ENCODE assay signal across 8 mouse cellular contexts in the genomic region with DNA sequence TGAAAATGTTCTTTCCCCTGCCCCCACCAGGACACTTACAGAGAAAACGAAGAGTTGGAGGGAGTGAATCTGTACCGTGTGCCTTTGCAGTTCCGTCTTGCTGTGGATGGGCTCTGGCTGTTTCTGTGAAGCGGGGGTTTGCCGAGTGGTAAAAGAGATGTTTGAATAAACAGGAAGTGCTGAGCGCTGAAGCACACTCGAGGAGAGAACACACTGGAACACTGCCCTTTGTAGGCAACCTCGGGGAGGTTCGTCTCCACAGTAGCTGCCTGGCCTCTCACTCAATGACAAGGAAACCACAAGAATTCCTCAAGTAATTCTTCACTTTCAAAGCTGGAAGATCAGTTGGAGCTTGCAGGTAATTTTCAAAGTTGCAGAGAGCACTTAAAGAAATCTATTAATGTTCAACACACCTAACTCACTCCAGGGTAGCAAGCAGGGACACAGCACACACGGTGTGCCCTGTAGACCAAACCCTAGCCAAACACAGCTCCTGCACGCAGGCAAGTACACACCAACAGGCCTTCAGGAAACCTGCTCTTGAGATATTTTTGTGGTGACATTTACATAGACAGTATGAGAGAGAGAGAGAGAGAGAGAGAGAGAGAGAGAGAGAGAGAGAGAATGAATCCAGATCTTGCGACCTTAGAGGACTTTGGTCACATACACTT.
A peak's percentile ranks its signal among the peaks of the same experiment; 100 is the strongest.
DNase-seq lines count a peak whose midpoint lies in the region; ATAC-seq and TF ChIP-seq lines count a peak whose summit lies in the region.

No protein-coding gene starts in this region.

- peaks cover 34% of the 10 kb centered on the region; the same call in 1 of the 2 replicates for H3K79me2 ChIP-seq in macrophage (ENCODE audit: inconsistent target)

- H3K4me1 ChIP-seq in G1E (ENCODE audit: insufficient read depth, low read depth, low read length): peaks cover 60% of the 10 kb centered on the region
- H3K4me1 ChIP-seq in embryonic facial prominence, embryonic 13.5 days: peaks cover 33% of the 10 kb centered on the region

- ATAC-seq in G1E (ENCODE audit: extremely low read depth, insufficient number of reproducible peaks, low FRiP score, poor library complexity, severe bottlenecking): peak; percentile 57
- ATAC-seq in embryonic facial prominence, embryonic 13.5 days (ENCODE audit: insufficient number of reproducible peaks, insufficient read depth, low FRiP score, low TSS enrichment, low read depth): no peak

- intact Hi-C loops in heart, postnatal 25 days (cut with DNase I): loop anchor here (5.0 kb wide), 1 partner anchor 426 kb away; the partner anchor contains the start of gene Foxp1

- peak overlapping the region; percentile 70 for H3K4me3 ChIP-seq in G1E (ENCODE audit: low read depth, low read length)
- peak overlapping the region; percentile 34 for H3K4me3 ChIP-seq in embryonic facial prominence, embryonic 13.5 days
- peak overlapping the region; percentile 42 for H3K4me3 ChIP-seq in macrophage (ENCODE audit: inconsistent target)

- peak overlapping the region; percentile 58 for H3K9ac ChIP-seq in embryonic facial prominence, embryonic 13.5 days

- no peaks in the 10 kb centered on the region for H3K27me3 ChIP-seq in G1E (ENCODE audit: insufficient read depth, low read length)
- H3K27me3 ChIP-seq in embryonic facial prominence, embryonic 13.5 days: peaks cover 10% of the 10 kb centered on the region

- H3K27ac ChIP-seq in embryonic facial prominence, embryonic 13.5 days: peak overlapping the region; percentile 40; the same call in 1 of the 2 replicates
- H3K27ac ChIP-seq in macrophage: peak overlapping the region; percentile 39

- 26% methylated on average over 12 of the region's 12 CpGs for WGBS in embryonic facial prominence, embryonic 13.5 days
- WGBS in macrophage (ENCODE audit: missing documents): 13% methylated on average over 12 of the region's 12 CpGs

- H3K4me2 ChIP-seq in embryonic facial prominence, embryonic 13.5 days: peak overlapping the region; percentile 63

- no peak for TF ChIP-seq CTCF in G1E (IDR thresholded peaks at IDR 0.05; ENCODE audit: low read depth, low read length)

- peaks cover 15% of the 10 kb centered on the region for H3K36me3 ChIP-seq in G1E (replicated peaks)
- H3K36me3 ChIP-seq in embryonic facial prominence, embryonic 13.5 days: no peaks in the 10 kb centered on the region
- no peaks in the 10 kb centered on the region for H3K36me3 ChIP-seq in macrophage (ENCODE audit: inconsistent target)

- no peaks in the 10 kb centered on the region for H3K9me3 ChIP-seq in G1E (replicated peaks)
- no peaks in the 10 kb centered on the region for H3K9me3 ChIP-seq in embryonic facial prominence, embryonic 13.5 days

- peak; percentile 54 for DNase-seq in 3134 (ENCODE audit: extremely low read depth, insufficient read length, low spot score)
- peak; percentile 42 for DNase-seq in G1E (ENCODE audit: low spot score)
- DNase-seq in heart, postnatal 25 days (ENCODE audit: low spot score): peak; percentile 31
- peak; percentile 52 to 71 for DNase-seq in kidney, postnatal 4 days
- DNase-seq in spleen, adult 12 weeks (ENCODE audit: low spot score): peak; percentile 39
- DNase-seq in cerebellum, adult 18-20 months: no peak

Comparison
In these comparisons a context has a peak if more than half of its experiments do, and no peak if none do; other contexts are left out.
1. DNase-seq: peak in 3134 (single experiment), G1E (single experiment), heart, postnatal 25 days (single experiment), kidney, postnatal 4 days (2 of 2) and spleen, adult 12 weeks (single experiment); none in cerebellum, adult 18-20 months (0 of 2).
2. Peak in every context shown above with its lines, with median percentiles within 50 percentile points of each other: H3K4me3 ChIP-seq.